Mouse (Mus musculus) megakaryocyte, adult 5-6 weeks (primary cell): ENCODE data around the gene Dip2c. TPM values are rescaled to one million over a fixed set of nuclear protein-coding genes. Genes with fewer than 3 reads are reported as not detected.

Experiments used
- ATAC-seq: 2 replicates; pipeline ENCODE4 v1.8.0; 2016; ENCODE audit warnings: mild to moderate bottlenecking, inconsistent platforms; ENCODE audit not compliant: poor library complexity, severe bottlenecking
- total RNA-seq, 2 experiments: library from RNA; stranded (forward) in 1 of 2; stranded (reverse) in 1 of 2; fragments of 153-499, 151-499 nt in 1 of 2; fragments of 221-1000, 200-1000 nt in 1 of 2; gene quantifications; 2 replicates each; pipeline versions ENCODE4 v1.2.3 to v1.2.4; 2015 to 2017

Gene Dip2c
- total RNA-seq, 2 experiments from 2014 or later, result 1.3 to 2.2 TPM

DNA sequence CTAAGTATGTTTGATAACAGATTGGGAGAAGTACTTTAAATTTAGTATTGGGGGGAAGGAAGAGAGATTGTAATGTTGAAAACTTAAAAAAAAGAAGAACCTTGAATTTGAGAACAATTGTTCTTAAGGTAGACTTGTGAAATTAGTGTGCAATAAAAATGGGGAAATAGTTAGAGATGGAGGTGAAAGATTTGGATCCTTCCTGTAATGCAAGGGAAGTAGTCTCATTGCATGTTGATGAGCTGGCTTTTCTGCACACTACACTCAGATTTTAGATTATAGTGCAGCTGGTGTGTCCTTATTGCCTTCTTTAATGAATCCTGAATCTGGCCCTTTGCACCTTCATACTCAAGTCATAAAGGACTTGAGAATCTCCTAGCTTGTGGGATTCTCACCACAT lies 142.9 kb downstream of the Dip2c start:
- ATAC-seq, result peak; percentile 86

DNA sequence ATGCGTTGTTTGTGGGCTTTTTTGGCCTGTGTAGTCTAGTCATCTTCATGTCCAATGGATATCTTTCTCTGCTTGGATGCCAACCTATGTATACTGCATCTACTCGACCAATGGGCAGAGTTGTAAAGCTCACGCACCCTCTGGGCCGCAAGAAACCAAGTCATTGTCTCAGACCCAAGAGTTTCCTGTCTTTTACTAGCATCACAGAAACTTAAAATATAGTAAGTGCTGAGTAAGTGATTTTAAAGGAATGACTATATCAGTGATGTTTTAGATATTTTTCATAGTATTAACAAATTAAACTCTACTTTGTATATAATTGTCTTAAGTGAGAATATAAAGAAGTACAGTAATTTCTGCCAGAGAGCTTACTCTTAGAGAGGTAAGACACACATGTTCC lies 145.6 kb downstream of the Dip2c start:
- ATAC-seq, result no peak

DNA sequence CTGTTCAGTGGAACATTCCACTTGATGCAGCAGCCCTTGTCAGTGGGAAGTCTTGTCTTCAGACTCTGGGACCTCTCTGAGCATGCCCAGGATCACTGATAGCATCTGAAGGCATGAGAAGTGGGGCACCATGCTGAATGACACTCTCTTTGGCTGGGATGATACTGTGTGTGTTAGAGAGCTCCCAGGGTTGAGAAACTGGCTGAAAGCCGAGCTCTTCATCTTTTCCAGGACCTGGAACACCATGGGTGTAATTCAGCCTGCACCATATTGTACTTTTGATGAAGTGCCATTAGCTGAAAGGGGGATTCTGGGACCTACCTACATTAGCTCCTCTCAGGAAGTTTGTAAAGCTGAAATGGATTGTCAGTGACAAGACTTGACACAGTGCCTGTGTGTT lies 146.5 kb downstream of the Dip2c start:
- ATAC-seq, result no peak

DNA sequence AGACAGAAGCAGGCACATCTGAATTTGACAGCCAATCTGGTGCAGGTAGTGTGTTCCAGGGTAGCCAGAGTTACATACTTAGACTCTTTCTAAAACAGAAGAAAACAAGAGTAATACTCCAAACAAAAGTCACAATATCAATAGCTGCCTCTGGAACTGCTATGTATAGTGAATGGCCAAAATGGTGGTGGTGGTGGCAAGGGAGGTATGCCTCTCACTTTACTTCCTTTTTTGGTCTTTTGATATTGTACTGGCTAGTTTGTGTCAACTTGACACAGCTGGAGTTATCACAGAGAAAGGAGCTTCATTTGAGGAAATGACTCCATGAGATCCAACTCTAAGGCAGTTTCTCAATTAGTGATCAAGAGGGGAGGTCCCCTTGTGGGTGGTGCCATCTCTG lies 148.1 kb downstream of the Dip2c start:
- 0 out of 2 replicates have a peak, but pooled peaks have one; percentile 52 for ATAC-seq

DNA sequence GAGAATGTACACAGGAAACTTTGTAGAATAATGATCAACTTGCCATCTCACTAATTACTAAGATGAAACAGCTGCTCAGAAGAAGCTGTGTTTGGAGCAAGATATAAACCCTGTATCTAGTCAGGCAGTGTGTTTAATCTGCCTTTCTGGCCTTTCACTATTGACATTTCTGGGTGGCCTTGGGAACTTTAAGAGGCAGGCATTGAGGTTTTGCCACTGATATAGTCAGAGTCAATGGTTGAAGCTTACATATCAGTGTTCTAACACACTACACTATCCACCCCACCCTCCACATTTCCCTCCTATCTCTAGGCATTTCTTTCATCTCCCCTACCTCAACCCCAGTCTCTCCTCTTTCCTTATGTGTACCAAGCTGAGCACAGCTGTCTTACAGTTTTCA lies 149.9 kb downstream of the Dip2c start:
- ATAC-seq, result no peak

DNA sequence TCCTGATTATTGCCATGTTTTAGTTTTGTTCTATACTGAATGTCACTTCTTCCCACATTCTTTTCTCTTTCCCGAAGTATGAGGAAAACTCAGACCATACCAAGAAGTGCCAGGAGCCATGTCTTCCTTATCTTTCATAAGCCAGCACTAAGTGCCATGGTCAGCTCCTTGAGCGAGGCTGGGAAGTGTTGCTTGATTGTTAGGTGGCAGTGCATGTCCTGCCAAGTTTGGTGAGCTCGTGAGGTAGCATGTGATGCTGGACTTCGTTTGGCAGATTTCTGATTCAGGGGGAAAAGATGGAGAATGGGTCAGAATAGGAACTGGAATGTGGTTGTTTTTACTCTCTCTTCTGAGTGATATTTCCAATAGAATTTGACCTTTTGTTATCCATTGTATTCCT lies 150.5 kb downstream of the Dip2c start:
- no peak for ATAC-seq

DNA sequence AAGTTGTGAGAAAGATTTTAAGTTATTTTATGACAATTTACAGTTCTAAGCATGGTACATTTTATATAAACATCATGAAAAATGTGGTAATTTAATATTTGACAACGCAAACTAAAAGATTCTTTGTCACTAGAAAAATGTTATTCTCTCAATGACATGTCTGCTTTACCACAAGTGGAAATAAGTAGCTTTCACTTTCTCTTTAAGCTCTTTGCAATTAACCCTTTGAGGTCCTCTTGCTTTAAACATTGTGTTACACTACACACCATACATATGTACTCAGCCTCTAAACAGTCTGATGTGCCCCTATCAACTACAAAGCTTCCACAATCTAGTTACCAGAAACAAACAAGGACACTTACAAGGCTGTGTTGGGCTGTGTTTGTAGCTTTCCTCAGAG lies 153.6 kb downstream of the Dip2c start:
- no peak for ATAC-seq

DNA sequence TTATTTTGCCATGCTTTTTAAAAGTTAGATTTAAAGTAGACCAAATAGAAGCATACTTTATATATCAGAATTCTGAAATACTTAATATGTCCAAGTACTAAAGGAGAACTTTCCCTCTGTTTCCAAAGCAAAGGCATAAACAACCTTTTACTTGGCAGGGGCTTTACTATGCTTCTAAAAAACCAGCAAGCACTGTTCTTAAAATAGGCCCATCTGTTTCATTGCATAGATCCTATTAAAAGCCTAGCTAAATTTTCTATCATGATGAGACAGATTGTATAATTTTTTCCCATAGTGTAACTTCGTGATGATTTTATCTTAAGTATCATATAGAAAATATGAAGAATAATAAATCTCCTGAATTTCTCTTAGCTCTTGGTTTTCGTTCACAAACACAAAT lies 154.4 kb downstream of the Dip2c start:
- no peak for ATAC-seq

DNA sequence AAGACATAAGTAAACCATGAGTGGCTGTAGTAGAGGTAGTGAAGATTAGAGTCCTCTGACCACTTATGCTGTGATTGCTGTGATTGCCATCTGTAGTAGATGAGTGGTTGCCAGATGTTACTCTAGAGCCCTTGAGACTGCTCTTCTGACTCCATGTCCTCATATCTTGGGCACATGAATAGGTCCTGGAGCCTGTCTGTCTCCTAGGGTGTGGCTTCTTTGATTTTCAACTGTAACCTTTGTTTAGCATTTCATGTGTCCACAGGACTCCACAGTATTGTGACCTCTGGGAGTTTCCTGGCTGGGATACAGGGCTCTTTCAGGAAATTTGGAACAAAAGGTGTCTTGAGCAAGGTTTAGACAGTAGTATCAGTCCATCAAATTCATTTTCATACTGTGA lies 155.1 kb downstream of the Dip2c start:
- no peak for ATAC-seq

DNA sequence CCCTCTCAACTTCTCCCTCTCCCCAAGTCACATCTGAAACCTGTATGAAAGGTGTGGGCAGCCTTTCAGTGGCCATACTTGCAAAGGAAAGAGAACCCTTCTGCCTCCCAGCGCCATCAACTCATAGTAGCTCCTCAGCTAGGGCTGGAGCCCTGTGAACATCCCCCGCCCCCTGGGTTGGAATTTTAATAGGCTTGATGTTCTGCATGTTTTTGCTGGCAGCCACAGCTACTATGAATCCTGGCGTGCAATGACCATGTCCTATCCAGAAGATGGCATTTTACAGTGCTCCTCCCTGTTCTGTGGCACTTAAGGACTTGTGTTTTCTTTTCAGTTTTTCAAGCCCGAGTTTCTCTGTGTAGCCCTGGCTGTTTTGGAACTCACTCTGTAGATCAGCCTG lies 166.7 kb downstream of the Dip2c start:
- no peak for ATAC-seq

DNA sequence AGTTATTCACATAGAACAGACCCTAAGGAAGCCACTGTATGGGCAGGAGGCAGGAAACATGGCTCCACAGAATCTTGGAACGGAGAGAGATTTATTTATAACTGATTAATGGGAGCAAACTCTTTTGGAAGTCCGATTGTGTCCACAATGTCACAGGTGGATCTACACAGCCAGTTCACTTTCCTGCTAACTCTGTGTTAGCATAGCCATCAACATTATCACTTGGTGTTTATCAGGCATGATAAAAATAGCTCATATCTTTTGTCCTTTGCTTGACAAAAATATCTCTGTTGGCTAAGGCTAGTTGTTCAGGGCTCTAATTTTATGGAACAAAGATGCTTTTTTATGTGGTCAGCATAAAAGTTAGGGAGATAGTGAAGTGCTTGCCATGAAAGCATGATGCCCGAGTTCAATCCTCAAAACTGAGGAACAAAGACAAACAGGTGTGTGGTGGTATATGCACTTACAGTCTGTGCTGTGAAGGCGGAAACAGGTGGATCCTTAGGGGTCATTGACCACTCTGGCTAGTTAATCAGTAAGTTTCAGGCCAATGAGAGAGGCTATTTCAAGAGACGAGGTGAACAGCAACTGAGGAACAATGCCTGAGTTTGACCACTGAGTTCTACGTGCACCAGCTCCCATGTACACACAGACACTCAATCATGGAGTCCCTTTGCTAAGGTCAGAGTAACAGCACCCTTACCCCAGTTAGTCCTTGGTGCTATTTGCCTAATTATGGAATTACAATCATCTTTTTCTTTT lies 169.4 kb downstream of the Dip2c start:
- ATAC-seq, result no peak

DNA sequence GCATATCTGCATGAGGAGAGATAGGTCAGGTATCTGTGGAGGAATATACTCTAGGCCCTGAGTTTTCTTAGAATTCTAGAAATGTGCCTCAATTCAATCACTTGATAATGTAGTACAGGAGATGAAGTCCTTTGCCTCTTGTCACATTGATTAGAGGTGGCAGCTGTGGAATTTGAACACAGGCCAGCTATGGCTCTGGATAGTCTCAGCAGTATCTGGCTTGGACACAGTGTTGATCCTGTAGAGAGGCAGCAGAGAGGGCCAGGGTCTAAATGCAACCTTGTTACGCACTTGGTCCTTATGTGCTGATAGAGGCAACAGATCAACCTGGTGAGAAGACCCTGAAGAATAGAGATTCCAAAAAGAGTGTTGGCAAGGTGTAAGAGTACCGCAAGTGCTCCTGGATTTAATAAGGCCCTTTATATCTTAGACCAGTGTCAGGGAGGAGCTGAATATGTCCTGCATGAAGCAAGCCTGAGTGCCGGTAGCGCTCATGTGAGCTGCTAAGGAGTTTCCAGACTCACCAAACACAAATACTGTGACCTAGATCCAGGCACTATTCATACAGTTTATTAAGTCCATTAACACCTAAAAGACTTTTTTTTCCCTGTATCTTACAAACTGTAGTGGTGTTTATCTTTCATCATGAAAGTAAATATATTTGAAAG lies 170.3 kb downstream of the Dip2c start:
- ATAC-seq, result no peak

DNA sequence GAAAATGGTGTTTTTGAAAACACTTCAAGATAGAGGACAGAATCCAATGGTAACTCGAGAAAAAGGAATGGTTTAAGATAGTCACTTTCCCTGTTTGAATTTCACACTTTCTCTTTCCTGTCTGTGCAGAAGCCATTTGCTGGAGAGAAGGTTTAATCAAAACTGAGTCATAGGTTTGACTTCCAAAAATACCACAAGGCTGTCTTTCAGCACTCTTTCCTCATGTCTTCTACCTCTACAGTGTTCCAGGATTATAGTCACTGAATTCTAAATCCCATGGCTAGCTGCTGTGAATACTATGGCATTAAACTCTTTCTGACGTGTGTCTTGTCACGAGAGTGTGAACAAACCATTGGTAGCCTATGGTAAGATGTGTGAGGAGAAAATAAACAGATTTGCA lies 173.9 kb downstream of the Dip2c start:
- no peak for ATAC-seq

DNA sequence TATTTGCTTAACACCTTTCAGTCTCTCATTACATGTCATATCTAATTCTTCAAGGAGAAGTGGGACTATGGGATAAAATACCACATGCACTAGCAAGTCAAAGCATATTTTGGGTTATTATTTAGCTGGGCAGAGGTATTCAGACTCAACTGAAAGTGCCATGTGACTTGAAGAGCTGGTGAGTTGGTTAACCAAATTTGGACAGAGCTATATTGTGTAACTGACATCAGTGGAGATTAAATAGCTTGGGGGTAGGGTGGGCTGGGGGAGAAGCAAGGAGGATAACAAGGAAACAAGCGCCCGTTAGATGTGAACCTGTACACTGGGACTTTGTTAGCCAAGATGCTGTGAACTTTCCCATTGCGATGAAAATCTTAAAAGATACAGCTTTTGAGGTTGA lies 175.6 kb downstream of the Dip2c start:
- no peak for ATAC-seq

DNA sequence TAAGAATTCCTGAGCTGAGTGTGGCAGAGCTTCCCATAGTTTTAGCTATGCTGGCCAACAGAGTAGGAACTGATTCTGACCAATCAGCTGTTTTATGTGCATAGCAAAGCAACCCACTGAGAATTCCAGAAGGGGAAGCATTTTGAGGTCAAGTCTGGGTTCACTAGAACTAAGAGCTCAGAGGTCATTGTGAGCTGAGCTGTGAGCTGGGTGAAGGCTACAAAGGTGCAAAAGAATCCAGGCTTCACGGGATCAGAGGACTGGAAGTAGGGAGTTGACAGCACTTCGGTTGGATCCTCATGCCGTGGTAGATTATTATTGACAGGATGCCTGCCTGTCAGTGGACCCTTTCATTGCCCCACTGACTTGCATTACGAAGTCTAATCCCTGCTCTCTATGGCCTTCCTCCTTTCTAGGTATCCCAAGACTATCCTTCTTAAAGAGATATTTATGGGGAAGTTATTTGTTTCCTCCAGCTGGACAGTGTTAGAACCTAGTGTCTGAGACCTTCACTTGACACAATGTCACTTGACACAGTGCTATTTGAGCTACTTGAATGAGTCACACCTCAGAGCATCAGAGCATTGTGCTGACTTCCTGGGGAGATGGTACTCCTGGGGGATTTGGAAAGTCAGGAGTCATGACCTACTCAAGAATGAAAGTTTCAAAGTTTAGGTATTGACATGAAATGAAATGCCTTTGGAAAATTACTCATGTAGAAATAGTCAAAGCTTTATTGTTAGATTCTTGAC lies 178.3 kb downstream of the Dip2c start:
- no peak for ATAC-seq

DNA sequence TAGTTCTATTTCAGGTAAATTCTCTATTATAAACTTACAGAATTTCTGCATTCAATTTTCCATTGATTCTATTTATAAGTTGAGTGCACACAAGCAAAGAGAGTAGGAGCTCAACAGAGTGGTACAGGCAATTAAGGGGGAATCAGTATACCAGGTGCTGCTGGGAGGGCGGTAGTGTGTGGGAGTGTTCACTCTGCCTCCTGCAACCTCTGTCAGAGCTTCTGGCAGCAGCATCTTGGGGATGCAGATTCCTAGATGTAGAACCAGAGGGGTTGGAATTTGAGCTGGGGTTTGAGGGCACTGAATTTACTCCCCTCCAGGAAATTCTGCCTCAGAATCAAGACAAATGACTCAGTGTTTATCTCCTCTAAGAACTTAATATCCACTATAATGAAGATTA lies 179.7 kb downstream of the Dip2c start:
- no peak for ATAC-seq

DNA sequence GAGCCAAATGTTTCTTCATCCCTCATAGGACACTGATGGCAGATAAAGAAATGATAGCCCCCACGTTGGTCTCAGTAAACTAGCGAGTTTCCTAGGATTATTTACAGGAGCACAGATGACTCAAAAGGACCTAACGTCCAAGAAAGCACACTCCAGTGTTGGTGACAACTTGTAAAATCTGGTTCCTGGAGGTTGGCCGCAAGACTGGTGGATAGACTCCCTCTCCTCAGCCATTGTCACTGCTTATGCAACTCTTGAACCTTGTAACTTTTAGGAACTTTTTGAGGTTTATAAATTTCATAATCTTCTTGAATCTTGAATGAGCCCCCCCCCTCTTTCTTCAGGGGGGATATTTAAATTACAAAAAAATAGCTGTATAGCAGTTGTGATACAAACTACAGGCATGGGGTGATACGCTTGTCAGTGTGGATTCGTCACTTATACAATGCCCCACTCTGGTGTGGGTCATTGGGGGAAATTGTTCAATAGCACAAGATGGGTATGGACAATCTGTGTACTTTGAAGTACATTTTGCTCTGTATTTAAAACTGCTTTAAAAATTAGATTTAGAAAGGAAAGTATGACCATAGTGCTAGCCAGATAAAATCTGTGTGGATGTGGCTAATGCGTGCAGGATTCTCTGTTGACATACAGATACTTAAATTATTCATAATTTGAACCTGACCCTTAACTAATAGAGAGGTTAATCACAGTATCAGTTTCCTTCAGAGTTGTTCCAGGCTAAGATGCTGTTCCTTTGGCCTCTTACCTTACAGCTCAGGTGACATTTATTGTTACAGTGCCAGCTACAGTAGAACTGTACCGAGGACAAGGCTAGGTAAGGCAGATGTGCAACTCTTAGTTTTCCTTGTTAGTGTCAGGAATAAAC lies 181.3 kb downstream of the Dip2c start:
- no peak for ATAC-seq

DNA sequence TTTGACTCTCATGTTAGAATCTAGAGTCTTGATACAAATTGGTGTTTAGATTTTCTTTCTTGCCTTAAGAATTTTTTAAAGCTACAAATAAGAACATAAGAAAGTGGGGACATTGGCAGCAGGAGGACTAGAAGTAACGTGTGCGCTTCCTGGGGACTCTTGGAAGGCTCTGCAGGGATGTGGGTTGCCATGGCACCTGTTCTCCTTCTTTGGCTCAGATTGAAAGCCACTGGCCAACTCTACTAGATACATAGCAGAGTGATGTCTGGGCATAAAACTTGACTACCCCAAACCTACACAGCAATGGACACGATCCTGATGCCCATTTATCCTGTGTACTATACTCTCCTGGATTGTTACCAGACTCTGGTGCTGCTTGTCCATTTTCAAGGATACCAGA lies 188.1 kb downstream of the Dip2c start:
- ATAC-seq, result no peak

DNA sequence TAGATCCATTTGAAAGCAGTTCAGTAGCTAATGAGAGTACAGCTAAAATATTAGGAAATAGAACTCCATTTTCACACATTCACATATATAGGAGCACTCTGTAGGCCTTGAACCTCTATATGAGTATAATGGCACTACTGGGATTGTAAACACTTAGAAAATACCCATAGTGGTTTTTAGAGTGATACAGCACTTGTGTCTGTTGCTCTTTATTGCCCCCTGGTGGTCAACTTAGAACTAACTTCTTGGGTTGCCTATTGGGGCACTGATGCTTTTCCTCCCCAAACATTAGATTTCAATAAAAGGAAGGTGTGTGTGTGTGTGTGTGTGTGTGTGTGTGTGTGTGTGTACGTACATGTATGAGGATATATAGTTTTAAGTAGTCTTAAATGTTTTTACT lies 190.9 kb downstream of the Dip2c start:
- peak; percentile 89 for ATAC-seq

DNA sequence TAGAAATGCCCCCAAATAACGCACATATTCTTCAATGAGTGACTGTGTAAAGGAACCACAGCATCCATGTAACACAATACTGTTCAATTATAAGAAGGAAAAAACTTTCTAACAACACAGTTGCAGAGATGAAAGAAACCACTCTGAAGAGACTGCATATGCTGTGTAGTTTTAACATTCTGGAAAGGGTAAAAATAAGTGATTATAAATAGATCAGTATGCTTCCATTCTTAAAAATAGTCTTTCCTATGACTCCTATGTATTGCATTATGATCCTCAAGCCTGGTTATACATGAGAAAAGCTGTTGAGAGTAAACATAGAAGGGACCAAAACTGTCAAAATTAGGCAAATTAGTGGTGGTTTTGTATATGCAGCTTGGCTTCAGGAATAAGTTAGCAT lies 197.1 kb downstream of the Dip2c start:
- ATAC-seq, result no peak

DNA sequence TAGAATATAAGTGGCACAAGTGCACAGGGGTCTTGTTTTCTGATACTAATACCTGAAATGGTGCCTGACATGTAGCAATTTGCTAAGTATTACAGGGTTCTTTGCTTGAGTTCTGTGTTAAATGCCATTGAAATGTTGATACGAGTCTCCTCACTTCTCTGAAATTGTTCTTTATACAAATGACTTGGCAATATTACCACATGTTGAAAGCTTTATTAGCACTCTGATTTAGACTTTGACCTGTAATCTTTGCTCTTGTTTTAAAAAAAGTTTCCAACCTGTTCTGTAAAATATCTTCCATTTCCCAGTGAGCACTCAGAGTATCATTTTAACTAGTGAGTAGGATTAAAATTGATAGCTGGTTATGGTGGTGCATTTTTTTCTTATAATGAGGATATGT lies 205.4 kb downstream of the Dip2c start:
- no peak for ATAC-seq
